Mouse (Mus musculus): ENCODE results near the gene Gm3336.

The Gm3336 gene

DNA sequence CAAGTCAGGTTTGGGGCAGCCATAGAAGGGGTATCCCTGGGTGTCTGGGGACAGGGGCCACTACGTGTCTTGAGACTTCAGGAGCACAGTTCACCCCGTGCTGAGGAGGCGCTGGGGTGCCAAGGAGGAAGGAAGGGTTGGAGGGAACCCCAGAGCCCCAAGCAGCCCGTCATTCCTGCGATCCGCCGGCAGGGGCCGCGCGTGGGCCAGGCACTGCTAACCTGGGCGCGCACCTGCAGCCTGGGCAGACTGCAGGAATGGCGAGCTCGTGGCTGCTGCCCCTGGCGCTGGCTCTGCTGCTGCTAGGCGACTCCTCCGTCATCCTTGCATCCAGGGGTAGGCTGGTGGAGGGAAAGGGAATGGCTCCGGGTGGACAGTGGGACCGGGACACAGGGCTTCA is at the start of gene Gm3336:
TSS of gene Gm3336 (plus strand) at position 247 of the 400 bp plus-strand sequence.
- in situ Hi-C loops (cut with MboI, MseI) = no loop called here

GRCm38 (mm10) chr8:70671615-70672324 is 46.6 kb upstream of the Gm3336 start:
- in situ Hi-C loops (cut with MboI, MseI) = no loop called here

- in situ Hi-C loops (cut with MboI, MseI) = no loop called here
Measured at GRCm38 (mm10) chr8:70672325-70673078, 45.8 kb upstream of the Gm3336 start.

- in situ Hi-C loops (cut with MboI, MseI) = no loop called here
Measured at GRCm38 (mm10) chr8:70673079-70673856, 45.1 kb upstream of the Gm3336 start, which contains the start of gene Lsm4. Gene Lsm4, plus strand, starts transcription at chr8:70673248.

GRCm38 (mm10) chr8:70674109-70674508 is 44.2 kb upstream of the Gm3336 start:
- in situ Hi-C loops (cut with MboI, MseI) = no loop called here

DNA sequence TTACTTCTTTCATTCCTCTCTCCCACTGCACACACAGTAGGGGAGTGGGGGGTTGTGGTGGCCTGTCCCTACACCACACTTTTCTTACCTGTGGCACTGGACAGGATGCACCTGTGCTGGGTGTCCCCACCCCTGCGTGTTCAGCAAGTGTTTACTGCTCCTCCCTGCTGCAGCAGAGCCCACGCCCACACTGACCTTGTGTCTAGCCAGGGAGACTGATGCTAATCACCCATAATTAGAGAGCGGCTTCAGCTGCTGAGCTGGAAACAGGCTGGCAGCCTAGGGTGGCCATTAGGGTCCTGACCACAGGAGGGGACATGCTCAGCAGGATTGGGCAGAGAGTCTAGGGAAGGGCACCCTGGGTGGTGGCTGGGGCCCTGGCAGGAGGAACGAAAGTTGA is 43.6 kb upstream of the Gm3336 start:
- in situ Hi-C loops (cut with MboI, MseI) = no loop called here

GRCm38 (mm10) chr8:70675336-70675735 is 43.0 kb upstream of the Gm3336 start:
- in situ Hi-C loops (cut with MboI, MseI) = no loop called here

- in situ Hi-C loops (cut with MboI, MseI) = no loop called here
Measured at GRCm38 (mm10) chr8:70677451-70678080, 40.8 kb upstream of the Gm3336 start.

DNA sequence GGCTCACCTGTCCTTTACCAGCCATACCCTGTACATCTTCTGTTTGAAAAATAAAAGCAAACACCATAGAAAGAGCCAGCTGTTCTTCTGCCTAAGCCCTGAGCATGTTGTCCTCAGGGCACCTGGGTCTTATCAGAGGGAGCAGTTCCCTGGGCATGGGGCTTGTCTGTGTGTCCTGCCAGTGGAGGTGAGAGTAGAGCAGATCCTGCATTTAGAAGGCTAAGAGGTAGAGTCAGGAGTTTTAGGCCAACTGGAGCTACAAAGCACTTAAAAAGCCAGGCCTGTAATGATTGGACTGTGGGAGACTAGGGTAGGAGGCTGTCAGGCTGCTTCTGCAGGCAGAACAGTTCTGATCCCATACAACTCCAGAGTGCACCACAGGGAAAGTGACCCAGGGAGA is 39.7 kb upstream of the Gm3336 start:
- in situ Hi-C loops (cut with MboI, MseI) = no loop called here

- in situ Hi-C loops (cut with MboI, MseI) = no loop called here
Measured at GRCm38 (mm10) chr8:70679404-70679803, 38.9 kb upstream of the Gm3336 start.

GRCm38 (mm10) chr8:70680039-70680438 is 38.3 kb upstream of the Gm3336 start:
- in situ Hi-C loops (cut with MboI, MseI) = no loop called here

DNA sequence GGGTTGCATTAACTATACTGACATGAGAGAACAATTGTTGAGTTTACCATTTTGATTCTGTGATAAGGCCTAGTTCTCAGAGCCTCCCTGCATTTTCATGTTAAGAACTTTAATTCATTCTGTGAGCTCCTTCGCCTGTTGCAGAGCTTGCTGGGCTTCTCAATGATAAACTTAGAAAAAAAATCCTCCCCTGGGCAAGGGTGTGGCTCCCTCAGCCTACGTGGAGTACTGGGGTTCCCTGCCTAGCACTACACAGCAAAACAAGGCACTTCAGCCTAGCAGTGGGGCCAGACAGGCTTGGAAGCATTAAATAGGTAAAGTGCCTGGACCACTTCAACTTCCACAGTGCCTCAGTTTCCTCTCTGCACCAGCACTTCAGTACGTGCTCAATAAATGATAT is 36.9 kb upstream of the Gm3336 start:
- in situ Hi-C loops (cut with MboI, MseI) = no loop called here

DNA sequence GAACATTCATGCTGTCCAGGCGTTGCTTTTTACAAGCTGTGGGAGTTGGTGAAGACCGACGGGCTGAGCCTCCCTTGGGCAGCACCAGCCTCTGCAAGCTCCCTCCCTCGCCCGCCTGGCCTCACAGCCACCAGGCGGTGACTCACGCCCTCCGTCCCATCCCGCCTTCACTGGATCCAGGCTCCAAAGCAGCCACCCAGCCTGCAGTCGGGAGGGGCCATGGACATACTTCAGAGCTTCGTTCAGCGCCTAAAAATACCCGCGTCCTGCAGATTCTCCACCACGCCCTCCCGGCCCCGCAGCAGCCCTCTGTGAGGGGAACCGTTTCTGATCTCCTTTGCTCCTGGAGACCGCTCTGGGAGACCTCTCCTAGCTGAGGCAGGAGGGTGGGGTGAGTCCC is 36.1 kb upstream of the Gm3336 start:
- in situ Hi-C loops (cut with MboI, MseI) = no loop called here

DNA sequence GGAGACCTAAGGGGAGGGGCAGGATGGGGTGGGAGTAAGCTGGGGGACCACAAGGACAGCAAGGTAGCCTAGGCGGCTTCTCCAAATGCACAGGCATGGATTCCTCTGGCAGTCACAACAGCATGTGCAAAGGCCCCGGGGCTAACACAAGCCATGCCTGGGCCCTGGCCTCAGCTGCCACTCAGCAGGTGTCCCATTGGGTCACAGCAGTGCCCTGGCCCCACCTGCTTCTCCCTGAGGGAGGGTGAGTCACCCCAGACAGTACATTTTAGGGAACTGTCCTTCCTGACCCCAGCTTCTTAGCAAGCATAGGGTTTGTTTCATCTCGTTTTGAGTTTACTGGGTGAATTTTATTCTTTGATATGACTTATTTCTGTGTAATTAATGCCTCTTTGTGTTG is 35.7 kb upstream of the Gm3336 start:
- in situ Hi-C loops (cut with MboI, MseI) = no loop called here

DNA sequence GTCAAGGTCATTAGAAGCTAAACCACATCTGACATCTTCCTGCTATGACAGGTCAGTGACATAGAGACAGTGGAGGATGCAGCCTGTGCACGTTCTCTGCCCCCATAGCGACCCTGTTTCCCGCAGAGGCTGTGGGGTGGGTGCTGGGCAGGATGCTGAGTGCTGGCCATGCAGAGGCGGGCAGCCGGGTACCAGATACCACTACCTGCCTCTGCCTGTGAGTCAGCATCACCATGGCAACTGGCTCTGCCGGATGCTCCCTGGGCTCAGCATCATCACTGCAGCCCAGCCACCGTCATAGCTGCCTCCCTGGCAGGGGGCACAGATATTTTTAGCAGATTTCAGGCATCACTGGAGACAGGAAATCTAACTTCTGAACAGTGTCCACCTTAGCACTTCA is 34.1 kb upstream of the Gm3336 start:
- in situ Hi-C loops (cut with MboI, MseI) = no loop called here

- in situ Hi-C loops (cut with MboI, MseI) = no loop called here
Measured at GRCm38 (mm10) chr8:70687576-70687975, 30.8 kb upstream of the Gm3336 start.

GRCm38 (mm10) chr8:70688136-70688535 is 30.2 kb upstream of the Gm3336 start:
- in situ Hi-C loops (cut with MboI, MseI) = no loop called here

DNA sequence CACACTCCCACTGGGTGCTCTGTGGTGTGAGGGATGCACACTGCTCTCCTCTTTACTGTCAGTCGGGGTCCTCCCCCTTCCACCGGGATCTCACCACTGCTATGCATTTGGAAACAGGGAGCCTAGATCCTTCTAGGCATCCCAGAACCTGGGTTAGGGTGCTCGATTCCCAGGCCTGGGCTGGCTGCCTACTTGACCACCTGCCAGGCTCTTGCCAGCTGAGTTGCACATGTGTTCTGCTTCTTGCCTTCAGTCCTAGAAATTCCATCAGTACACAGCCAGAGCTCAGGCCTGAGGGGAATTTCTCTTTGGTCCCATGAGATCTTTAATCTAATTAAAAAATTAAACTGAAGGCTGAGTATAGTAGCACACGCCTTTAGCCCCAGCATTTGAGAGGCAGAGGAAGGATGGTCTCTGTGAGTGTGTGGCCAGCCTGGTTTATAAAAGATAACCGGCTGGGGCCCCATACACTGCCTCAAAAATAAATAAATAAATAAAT is 28.4 kb upstream of the Gm3336 start:
- in situ Hi-C loops (cut with MboI, MseI) = no loop called here

DNA sequence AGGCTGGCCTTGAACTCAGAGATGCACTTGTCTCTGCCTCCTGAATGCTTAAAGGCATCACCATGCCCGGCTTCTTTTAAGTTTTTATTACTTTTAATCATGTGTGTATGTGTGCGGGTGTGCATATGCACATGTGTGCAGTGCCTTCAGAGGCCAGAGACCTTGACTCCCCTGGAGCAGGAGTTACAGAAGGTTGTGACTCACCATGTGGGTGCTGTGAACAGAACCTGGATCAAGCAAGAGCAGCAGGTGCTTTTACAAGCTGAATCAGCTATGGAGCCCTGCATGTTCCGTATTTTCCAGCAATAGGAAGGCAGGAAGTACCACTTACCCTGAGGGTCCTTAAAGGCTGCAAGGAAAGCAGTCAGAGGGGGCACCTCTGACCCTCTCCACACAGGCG is 27.1 kb upstream of the Gm3336 start:
- in situ Hi-C loops (cut with MboI, MseI) = no loop called here

DNA sequence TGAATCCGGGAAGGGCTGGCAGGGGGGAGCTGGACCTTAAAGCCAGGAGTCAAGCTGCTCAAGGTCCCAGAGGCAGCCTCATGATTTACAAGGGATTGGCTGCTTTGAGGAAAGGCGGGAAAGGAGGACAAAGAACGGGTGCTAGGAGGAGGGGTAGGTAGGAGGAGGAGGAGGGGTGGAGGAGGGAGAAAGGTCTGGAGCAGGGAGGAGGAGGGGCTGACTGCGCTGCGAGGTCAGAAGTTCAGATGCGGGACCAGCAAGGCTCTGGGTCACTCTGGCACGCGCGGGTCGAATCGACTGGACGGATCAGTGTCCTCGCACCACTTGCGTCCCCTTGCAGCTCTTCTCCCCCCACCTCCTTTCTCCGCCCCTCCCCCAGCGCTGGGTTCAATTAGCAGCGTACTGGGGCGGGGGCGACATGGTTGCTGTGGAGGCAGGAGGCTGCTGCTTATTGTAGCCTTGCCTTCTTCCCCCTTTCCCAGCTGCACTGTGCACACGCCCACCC is 26.6 kb upstream of the Gm3336 start:
- in situ Hi-C loops (cut with MboI, MseI) = no loop called here

DNA sequence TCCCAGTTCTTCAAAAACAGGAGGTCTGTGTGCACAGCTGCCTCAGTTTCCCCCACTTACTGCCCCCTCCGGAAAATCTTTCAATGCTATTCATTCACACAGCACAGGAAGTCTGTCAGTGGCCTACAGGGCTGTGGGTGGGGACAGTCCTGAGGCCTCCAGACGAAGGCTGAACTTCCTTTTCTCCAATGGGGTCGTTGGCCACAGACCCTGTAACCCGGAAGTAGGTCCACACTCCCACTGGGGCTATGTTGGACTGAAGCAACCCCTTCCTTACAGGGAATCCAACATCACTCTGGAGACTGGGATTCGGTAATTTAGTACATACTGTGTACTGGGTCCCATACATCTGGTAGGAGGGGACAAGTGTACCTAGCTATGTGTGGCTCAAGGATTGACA is 24.7 kb upstream of the Gm3336 start:
- in situ Hi-C loops (cut with MboI, MseI) = no loop called here
